Mouse (Mus musculus) adrenal gland, postnatal 10 days (tissue): ENCODE data around the gene Pecr. TPM values are rescaled to one million over a fixed set of nuclear protein-coding genes. Genes with fewer than 3 reads are reported as not detected.

Source experiments
- DNase-seq: peaks from one replicate; pipeline ENCODE4 v3.0.0; 2021; ENCODE audit warnings: mixed read lengths
- long read RNA-seq, 2 experiments: library from polyadenylated mRNA; stranded (forward); transcript quantifications; one replicate each; pipeline ENCODE4 v2.0.0; 2021
- total RNA-seq, 2 experiments: library from RNA; stranded (reverse); gene quantifications; 2 replicates each; pipeline ENCODE4 v1.2.3; 2021

The Pecr gene
- total RNA-seq = 10 to 100 TPM; 43.4 to 47.0 TPM
- long read RNA-seq, experiment 1, transcript Pecr-201 (8 exons, 1,186 nt) = major isoform, 106 of 116 reads
- long read RNA-seq, experiment 1, partial matches to known transcripts = 1 of 116 reads
- long read RNA-seq, experiment 1, other reads (novel, unspliced or antisense) = 9 of 116 reads
- long read RNA-seq, experiment 2, transcript Pecr-201 (8 exons, 1,186 nt) = major isoform, 48 of 55 reads
- long read RNA-seq, experiment 2, partial matches to known transcripts = 3 of 55 reads
- long read RNA-seq, experiment 2, other reads (novel, unspliced or antisense) = 4 of 55 reads

DNA sequence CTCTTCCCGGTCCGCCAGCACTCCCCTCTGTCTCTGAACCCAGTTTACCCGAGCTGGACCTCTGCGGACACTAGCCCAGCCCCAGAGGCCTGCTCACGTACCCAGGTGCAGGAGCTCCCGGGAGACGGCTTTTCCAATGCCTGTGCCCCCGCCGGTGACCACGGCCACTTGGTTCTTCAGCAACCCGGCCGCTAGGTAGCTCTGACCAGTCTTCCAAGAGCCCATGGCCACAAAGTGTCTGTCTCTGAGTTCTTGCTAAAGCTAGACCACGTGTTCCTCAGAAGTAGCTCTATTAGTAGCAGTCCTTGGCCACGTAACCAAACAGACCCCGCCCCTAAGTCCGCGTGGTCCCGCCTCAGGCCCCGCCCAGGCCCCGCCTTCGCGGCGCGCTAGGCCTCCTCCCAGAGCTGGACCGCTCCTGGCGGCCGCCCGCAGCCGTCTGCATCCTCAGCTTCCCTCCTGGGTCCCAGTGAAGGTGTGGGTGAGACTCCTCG lies at the start of gene Pecr, which contains the start of gene Tmem169:
TSS of gene Pecr (minus strand) at position 323 of the 494 bp plus-strand sequence.
TSS of gene Tmem169 (plus strand) at position 378 of the 494 bp plus-strand sequence.
- DNase-seq = peak; percentile 98

DNA sequence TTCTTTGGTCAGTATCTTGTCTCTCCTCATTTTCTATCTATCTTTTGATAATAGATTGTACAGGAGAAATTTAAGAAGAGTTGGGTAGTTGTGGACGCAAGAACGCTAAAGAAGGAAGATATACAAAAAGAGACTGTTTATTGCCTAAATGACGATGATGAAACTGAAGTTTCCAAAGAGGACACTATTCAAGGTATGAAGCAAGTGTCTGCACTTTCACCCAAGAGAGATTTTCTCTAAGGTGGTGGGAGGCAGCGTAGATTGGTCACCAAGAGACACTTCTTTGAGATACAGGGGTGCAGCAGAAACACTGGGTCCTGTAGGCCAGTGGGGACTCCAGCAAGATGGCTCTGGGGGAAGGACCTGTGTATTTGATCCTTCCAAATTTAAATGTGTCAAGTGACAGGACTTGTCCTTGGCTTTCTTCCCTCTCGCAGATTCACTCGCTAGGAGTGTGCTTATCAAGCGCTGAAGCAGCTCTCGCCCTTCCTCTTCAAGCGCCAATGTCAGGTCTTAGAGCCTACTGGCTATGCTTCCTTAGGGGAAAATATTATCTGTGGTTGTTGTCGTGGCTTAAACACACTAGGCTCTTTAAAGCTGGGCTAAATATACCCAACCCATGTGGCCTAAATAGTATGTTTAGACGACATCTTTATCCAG lies 42.2 kb upstream of the Pecr start:
- no peak for DNase-seq

DNA sequence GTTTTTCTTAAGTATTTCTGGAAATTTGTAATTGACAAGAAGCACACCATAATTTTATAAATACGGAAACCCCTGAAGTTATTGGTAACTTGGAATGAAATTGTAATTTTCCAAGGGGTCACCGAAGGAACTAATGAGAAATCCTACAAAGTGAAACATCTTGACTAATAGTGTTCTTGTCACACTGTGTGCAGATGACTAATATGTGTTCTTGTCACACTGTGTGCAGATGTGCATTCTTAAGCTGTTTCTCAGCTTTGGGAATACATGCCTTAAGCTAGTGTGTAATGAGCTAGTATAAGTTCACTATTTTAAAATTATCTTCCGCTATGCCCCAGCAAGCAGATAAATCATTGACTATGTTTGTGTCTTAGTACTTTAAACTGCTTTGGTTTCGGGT lies 39.1 kb upstream of the Pecr start:
- DNase-seq = no peak

DNA sequence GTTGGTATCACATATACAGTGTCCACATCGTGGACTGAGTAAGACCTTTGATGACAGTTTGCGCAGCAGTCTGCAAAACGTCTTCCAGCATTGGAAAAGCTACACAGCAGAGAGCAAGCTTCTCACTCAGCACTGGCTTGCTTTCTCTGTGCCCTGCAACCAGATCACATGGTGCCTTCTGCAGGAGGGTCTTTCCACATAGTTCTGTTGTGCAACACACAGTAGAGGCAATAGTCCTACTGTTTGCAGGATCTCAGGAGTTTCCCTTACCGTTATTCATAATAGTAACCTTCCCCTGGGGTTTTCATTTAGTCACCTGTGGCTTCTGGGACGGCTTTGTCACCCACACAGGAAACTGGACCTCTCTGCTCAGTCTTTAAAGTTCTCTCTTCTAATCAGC lies 36.6 kb upstream of the Pecr start:
- DNase-seq = no peak

DNA sequence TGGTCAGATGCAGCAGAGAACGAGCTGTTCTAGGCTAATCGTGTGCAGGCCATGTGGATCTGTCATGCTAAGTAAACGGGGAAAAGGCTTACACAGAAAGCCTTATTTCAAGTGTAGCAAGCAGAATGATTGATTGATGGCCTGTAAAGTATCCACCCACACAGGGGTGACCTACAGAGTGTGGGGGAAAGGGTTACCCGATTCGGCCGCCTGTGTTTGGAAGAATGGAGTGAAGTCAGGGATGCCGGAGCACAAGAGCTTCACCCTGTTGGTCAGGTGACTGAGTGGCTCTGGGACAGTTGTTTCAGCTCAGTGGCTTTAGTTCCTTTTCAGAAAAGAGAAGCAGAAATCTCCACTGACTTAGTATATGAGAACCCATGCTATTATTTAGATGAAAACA lies 32.8 kb upstream of the Pecr start:
- no peak for DNase-seq

DNA sequence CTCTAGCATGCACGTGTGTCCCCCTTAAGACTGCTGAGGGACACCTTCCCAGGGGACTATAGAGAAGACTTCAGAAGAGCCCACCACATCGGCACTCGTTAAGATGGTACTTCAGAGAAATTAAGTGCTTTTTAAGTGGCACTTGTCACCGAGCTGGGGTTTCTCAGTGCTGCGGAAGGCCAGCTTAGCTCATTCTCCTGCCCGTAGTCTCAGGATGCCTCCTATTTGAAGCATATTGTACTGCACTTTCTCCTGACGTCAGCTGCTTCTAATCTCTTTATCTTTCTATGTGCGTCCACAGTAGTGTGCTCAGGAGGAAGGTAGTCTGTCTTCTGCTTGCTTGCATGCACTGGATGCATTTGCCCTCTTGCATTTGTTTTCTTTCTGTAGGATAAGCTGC lies 32.3 kb upstream of the Pecr start:
- no peak for DNase-seq

DNA sequence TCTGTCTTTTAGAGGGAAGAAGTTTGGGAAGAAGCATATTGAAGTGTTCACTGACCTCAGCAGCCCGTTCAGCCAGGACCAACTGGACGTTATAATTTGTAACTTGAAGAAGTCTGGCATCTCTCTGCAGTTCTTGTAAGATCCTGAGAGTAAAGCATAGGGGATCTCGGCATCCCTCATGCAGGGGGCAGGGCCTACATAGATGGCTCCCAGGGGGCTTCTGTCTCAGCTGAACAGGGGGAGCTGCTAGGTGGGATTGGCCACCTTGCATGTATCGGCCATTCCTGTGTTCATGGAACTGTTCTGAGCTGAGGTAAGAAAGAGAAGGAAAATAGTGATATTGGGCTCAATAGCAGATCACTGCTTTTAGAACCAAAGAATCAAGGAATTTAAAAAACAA lies 31.3 kb upstream of the Pecr start:
- no peak for DNase-seq

DNA sequence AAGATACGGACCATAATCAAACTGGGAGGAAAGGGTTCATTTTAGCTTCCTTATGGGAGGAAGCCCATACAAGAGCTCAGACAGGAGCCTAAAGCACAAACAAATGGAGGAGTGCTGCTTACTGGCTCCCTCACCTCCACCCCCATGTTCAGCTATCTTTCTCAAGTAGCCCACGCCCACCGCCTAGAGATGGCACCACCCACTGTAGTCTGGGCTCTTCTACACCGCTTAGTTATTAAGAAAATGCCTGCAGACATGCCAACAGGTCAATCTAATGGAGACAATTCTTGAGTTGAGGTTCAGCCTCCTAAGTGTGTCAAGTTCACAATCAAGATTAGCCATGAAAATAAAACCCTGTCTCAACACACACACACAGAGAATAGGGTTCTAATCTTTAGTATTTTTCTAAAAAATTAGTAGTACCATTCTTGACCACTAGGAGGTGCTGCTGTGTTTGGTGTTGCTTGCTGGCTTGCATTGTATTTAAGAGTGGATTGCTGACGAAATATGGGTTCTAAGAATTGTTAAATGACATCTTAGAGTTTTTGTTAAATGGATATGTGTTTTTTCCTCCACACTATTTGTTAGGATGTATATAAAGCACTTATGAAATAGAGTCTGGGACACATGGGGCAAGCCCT lies 29.4 kb upstream of the Pecr start:
- no peak for DNase-seq

DNA sequence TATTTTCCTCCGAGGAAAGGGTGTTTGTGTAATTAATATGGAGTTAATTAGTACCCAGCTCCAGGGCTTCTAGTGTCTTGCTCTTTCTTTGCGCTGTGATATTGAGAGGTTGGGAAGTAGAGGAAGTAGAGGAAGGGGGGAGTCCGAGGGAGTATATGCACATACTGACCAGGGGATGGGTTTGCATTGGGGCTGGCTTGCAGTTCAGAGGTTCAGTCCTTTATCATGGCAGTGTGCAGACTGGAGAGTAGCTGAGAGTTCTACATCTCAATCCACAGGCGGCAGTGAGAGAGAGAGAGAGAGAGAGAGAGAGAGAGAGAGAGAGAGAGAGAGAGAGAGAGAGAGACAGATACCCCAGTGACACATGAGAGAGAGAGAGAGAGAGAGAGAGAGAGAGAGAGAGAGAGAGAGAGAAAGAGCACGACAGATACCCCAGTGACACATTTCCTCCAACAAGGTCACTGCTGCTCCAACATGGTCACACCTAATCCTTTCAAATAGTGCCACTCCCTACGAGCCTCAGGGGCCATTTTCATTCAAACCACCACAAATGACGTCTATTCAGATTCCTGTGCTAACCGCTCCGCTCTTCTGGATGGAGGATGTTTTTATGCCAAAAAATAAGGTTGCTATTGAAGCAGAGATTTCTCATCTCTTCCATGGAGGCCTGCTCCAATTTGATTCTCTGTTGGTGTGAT lies 28.7 kb upstream of the Pecr start:
- DNase-seq = no peak

DNA sequence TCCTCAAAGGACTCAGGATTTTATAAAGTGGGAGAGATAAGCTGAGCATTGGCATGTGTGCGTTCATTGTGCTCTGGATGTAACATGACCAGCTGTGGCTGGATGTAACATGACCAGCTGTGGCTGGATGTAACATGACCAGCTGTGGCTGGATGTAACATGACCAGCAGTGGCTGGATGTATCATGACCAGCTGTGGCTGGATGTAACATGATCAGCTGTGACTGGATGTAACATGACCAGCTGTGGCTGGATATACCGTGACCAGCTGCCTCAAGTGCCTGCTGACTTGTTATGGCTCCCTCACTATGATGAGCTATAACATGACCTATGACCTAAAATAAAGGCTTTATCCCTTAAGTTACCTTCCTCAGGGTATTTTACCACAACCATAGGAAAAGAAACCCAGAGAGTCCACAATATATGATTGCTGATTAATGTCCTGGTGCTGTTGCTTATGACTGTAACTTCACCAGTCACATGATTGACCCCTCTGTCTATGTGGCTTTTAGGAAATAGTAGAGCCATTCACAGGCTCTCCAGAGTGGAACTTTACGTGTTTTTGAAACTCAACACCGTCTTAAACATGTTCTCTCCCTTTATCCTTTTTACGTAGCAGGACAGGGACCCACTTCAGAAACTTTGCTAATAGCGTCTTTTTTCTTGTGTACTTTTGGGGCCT lies 25.8 kb upstream of the Pecr start:
- no peak for DNase-seq

DNA sequence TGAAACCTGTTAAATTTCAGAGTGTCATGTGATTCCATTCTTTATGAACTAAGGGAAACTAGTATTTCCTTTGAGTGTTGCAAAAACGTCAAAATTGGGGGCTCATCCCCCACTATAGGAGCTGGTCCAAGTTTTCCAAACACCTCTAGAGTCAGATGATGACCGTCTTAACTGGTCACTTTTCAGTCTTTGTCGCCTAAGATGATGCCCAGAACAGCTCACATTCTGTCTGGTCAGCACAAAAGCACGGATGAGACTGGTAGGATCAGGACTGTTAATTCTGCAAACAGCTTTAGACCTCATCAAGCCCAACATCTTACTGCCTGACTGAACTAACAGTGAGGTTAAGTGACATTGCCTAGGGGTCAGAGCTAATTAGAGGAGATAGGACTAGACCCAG lies 24.8 kb upstream of the Pecr start:
- DNase-seq = no peak

DNA sequence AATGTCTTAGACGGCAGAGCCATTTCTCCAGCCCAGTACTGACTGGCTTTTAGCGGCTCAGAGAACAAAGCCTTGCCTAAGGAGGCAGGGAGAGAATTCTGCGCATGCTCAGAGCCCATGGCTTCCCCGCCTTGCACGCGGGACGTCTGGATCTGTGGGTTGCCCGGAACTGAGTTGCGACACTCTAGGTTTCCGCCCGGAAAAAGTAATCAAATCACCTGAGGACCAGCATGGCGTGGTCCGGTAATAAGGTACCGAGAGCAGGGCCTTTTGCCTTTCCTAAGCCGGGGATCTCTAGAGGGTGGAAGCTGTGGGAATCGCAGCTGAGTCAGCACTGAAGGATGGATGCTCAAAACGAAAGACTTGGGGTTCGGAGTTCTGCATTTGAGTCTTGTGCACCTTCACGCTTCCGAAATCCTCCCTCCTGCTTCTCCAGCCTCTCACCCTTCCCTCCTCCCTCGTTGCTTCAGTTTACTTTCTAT lies 23.2 kb upstream of the Pecr start, which contains the start of gene Xrcc5:
TSS of gene Xrcc5 (plus strand) at position 105 of the 482 bp plus-strand sequence.
- peak; percentile 92 for DNase-seq

DNA sequence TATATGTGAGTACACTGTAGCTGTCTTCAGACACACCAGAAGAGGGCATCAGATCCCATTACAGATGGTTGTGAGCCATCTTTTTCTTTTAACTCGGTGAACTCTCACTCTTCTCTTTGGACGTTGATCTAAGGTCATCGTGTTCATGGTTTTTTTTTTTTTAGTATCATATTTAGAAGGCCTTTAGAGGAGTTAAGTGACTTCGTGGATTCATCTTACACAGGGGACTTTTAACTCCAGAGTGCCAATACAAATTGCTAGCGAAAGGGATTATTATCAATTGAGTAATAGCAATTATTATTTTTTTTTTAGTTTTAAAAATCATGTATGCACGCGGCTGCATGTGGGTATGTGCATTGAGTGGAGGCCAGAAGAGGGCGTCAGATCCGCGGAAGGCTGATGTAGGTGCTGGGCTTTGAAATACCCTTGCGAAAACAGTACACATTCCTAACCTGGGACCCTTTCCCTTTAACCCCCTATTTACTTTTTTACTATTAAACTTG lies 22.6 kb upstream of the Pecr start:
- peak; percentile 48 for DNase-seq

DNA sequence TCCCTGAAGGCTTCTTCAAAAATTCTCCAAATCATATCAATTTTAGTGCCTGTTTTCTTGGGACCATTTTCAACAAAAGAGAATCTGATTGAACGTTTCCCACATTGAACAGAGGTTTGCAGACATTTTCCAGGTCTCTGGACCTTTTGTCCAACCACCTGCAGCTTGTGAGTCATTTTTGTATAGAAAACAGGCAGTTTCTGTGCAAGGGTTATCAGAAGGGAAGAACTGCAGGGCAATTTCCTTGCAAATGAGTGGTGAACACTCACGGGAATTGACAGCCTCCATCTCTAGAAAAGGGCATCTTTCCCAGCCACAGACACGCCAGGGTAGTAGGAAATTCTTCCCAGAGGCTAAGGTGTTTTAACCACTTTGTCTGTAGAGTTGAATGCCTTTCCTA lies 22.1 kb upstream of the Pecr start:
- no peak for DNase-seq

DNA sequence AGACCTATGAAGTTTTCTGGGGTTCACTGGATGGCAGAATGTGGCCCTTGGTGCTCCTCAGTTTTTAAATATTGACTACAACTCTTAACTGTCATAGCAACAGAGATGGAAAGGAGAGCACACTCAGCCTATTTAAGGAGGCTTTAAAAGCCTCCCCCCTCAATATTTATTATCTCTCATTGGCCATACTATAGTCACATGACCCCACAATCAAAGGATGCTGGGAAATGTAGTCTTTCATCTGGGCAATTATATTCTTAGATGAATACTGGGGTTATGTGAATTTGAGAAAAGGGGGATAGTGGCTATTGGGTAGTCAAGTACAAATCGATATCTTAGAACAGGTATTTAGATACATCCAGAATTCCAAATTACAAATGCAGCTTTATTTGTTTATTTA lies 17.7 kb upstream of the Pecr start:
- DNase-seq = no peak

DNA sequence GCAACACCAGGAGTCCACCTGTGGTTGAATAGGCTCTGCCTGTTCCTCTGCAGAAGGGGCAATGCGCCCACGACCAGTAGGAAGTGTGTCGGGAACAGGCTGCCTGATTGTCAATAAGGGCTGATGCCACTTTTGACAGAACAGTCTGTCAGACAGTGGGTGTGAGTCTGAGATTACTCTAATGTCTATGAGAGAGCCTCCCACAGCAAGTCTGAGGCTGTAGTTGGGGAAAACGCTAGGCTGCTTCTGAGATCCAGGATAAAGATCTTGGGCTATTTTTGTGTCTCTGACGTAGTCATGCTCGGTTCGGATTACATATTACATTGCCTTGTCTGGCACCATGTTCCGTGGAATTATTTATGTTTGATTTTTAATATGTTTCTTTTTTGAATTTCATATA lies 11.6 kb upstream of the Pecr start:
- no peak for DNase-seq

DNA sequence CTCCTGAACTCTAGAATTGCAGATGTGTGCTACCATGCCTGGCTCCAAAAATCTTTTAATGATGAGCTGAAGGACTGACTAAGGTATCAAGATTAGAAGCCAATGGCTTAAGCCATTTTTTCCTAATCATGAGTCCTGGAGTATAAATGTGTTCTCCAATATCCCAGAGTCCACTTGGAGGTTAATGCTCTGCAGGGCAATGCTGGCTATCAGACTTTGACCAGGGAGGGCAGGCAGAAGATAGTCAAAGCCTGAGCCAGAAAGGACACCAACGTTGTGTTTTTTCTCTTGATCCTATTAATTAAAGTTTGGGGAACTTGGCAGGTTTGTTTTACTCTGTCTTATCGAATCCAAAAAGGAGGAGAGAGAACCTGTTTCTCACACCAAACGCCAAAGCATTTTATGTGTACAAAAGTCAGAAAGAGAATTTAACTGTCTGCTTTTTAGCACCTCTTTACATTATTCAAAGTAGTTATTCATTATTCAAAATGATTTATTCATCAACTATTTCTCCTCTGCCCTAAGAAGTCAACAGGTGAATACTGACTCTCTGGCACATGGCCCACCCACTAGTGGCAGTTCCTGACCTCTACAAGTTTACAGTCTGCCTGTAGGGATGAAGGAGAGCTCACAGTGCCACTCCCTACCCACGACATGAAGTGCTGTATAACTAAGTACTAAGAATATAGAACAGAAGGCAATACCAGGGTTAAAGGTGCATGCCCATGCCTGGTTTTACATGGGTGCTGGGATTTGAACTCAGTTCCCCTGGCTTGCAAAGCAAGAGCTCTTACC lies 10.0 kb upstream of the Pecr start:
- DNase-seq = no peak

DNA sequence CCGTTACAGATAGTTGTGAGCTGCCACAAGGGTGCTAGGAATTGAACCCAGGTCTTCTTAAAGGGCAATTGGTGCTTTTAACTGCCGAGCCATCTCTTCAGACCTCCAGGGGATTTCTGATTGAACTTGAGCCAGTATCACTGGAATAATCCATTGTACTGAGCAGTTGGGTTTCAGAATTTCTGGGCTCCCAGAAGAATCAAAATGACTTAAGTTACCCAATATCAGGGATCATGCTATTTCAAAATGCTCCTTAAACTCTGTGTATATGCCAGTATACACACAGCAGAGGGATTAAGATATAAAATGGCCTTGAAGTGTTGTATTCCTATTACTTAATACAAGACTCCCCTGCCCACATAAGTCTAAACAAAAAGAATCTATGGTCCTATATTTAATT lies 7.8 kb upstream of the Pecr start:
- DNase-seq = no peak

DNA sequence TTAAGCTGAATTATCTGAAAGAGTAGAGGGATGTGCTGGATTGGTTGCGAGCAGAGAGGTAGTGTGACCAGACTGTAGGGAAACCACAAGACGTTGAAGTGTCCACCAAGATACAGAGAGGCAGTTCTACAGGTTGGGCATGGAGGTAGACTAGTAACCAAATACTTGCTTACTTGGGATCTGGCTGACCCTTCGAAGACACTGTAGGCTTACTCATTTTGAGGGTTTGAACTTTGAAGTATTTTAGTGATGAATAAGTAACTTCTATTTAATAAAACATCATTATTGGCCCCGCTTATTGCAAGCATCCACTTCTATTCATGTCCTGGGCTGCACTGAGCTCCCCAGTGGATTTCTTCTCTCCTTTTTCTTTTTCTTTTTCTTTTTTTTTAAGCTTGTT lies 7.3 kb upstream of the Pecr start:
- DNase-seq = no peak

DNA sequence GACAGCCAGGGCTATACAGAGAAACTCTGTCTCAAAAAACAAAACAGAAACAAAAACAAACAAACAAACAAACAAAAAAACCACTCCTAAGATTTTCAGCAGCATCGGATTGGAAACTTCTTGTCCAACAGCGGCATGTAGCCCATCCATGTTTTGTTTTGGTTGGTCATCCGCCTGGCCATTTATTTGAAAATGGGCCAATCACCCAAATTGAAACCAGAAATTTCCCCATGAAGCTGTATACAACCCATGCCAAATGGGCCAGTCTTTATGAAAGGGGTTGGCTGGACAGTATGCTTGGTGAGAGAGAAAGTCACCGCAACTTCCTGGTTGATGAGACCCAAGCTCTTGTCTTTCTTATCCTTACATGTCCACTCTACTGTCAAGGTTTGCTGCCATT lies 6.8 kb upstream of the Pecr start:
- no peak for DNase-seq
